Mouse (Mus musculus) A20 (cell line): ENCODE data around the gene Ftsj3.

Source experiments
- DNase-seq: peaks from one replicate; pipeline ENCODE4 v3.0.0-alpha.2; 2011; ENCODE audit warnings: low read depth, low spot score

Gene Ftsj3

GRCm38 (mm10) chr11:106255685-106256451 lies at the start of gene Ftsj3, which contains the start of gene Psmc5:
Ftsj3 (minus strand) TSS chr11:106256079.
Psmc5 (plus strand) TSS chr11:106256154.
- peak; percentile 99 for DNase-seq

- DNase-seq, result peak; percentile 96
Observed at GRCm38 (mm10) chr11:106305348-106306064, 49.6 kb upstream of the Ftsj3 start.

GRCm38 (mm10) chr11:106302634-106303033 lies 46.8 kb upstream of the Ftsj3 start:
- DNase-seq, result peak; percentile 88

- no peak for DNase-seq
Observed at GRCm38 (mm10) chr11:106301765-106302164, 45.9 kb upstream of the Ftsj3 start, which contains the start of gene Gh. Gh (minus strand) TSS chr11:106301865.

- no peak for DNase-seq
Observed at GRCm38 (mm10) chr11:106291861-106292260, 36.0 kb upstream of the Ftsj3 start.

- no peak for DNase-seq
Observed at GRCm38 (mm10) chr11:106290376-106290775, 34.5 kb upstream of the Ftsj3 start.

- DNase-seq, result peak; percentile 38
Observed at GRCm38 (mm10) chr11:106289369-106289768, 33.5 kb upstream of the Ftsj3 start.

- no peak for DNase-seq
Observed at GRCm38 (mm10) chr11:106286987-106287386, 31.1 kb upstream of the Ftsj3 start.

- DNase-seq, result no peak
Observed at GRCm38 (mm10) chr11:106286206-106286605, 30.3 kb upstream of the Ftsj3 start.

GRCm38 (mm10) chr11:106284126-106284525 lies 28.2 kb upstream of the Ftsj3 start:
- DNase-seq, result no peak

- DNase-seq, result no peak
Observed at GRCm38 (mm10) chr11:106283371-106283770, 27.5 kb upstream of the Ftsj3 start.

- no peak for DNase-seq
Observed at GRCm38 (mm10) chr11:106282452-106282851, 26.6 kb upstream of the Ftsj3 start.

GRCm38 (mm10) chr11:106276454-106276853 lies 20.6 kb upstream of the Ftsj3 start, which contains the start of gene Tcam1:
Tcam1 (plus strand) TSS chr11:106276672.
- peak; percentile 98 for DNase-seq

- DNase-seq, result no peak
Observed at GRCm38 (mm10) chr11:106274971-106275411, 19.1 kb upstream of the Ftsj3 start.

GRCm38 (mm10) chr11:106274374-106274773 lies 18.5 kb upstream of the Ftsj3 start:
- DNase-seq, result no peak

GRCm38 (mm10) chr11:106273811-106274210 lies 17.9 kb upstream of the Ftsj3 start:
- DNase-seq, result no peak

- DNase-seq, result no peak
Observed at GRCm38 (mm10) chr11:106273311-106273684, 17.4 kb upstream of the Ftsj3 start.

- peak; percentile 99 for DNase-seq
Observed at GRCm38 (mm10) chr11:106272644-106273310, 16.9 kb upstream of the Ftsj3 start, which contains the start of gene Smarcd2. Smarcd2 (minus strand) TSS chr11:106272972.

GRCm38 (mm10) chr11:106271794-106272643 lies 16.1 kb upstream of the Ftsj3 start:
- no peak for DNase-seq

- no peak for DNase-seq
Observed at GRCm38 (mm10) chr11:106271131-106271793, 15.4 kb upstream of the Ftsj3 start.

GRCm38 (mm10) chr11:106269060-106269431 lies 13.2 kb upstream of the Ftsj3 start:
- peak; percentile 48 for DNase-seq
